Mouse (Mus musculus) bone marrow, adult 2 months (tissue): ENCODE results near the gene Dock6.

Experiments used
- CTCF ChIP-seq: fragments of 200-500 bp; IDR thresholded peaks from 2 replicates; pipeline ENCODE4 v1.5.1; 2011; ENCODE audit warnings: low read length, control low read depth; ENCODE audit not compliant: control insufficient read depth, insufficient read depth
- POLR2A ChIP-seq: fragments of 200-500 bp; IDR thresholded peaks from 2 replicates; pipeline ENCODE4 v1.6.1; 2011; ENCODE audit warnings: low read depth, mild to moderate bottlenecking, control low read depth, low read length, borderline replicate concordance; ENCODE audit not compliant: control insufficient read depth

GRCm38 (mm10) chr9:21841340-21841739 lies 11.1 kb downstream of the Dock6 start:
- TF ChIP-seq CTCF (no peak), POLR2A (no peak)
